Mouse (Mus musculus): Measurements from ENCODE around the gene Gm960. TPM values are rescaled to one million over a fixed set of nuclear protein-coding genes. Genes with fewer than 3 reads are reported as not detected.

Gm960 gene
- polyA plus RNA-seq, 1 experiment: not detected

DNA sequence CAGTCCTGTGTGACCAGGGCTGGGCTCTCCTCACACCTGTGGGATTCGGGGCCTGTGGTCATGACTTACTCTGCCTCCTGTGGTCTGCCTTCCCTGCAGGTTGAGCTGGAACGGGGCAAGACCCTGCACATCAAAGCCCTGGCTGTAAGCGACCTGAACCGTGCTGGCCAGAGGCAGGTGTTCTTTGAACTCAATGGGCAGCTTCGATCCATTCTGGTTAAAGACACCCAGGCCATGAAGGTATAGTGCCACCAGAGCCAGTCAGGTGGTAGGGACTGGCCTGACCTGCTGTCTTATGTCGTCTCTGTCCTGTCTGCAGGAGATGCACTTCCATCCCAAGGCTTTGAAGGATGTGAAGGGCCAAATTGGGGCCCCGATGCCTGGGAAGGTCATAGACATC lies 77.7 kb downstream of the Gm960 start:
- peaks cover 8% of the 10 kb centered on the region; the same call in 1 of the 2 replicates for H3K4me1 ChIP-seq (ENCODE audit: control insufficient read depth, insufficient read depth, insufficient read length)
- no peak overlapping the region for H3K27ac ChIP-seq (ENCODE audit: insufficient read depth, low read length)
- no peak overlapping the region for H3K4me3 ChIP-seq (ENCODE audit: extremely low read depth, insufficient read depth, insufficient read length)
- no peak for DNase-seq (ENCODE audit: low read depth in 1 of 2, low spot score in 2 of 2)
- no peaks in the 10 kb centered on the region for H3K27me3 ChIP-seq (ENCODE audit: control insufficient read depth, insufficient read depth, low read length)
- peaks cover 8% of the 10 kb centered on the region; the same call in 1 of the 2 replicates for H3K36me3 ChIP-seq (ENCODE audit: control insufficient read depth, insufficient read depth, low read length)
- 86% methylated on average over 7 of the region's 7 CpGs for WGBS
- TF ChIP-seq POLR2A (IDR thresholded peaks at IDR 0.05; ENCODE audit: low read depth, low read length) (no peak), CTCF (IDR thresholded peaks at IDR 0.05; ENCODE audit: extremely low read depth, insufficient read depth, insufficient read length, insufficient replicate concordance) (no peak)

DNA sequence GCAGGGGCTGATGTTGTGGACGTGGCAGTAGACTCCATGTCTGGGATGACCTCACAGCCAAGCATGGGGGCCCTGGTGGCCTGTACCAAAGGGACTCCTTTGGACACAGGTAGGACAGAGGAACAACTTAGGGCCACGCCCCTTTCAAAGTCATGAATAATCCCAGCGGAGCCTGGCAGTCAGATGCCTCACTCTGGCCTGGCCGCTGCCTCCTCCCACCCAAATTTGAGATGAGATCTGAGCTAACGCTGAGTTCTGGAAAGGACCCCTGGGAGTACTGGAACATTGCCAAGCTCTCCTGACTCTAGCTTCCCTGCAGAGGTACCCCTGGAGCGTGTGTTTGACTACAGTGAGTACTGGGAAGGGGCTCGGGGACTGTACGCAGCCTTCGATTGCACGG lies 79.0 kb downstream of the Gm960 start:
- no peak for TF ChIP-seq CTCF (IDR thresholded peaks at IDR 0.05; ENCODE audit: extremely low read depth, insufficient read depth, insufficient read length, insufficient replicate concordance)
- no peak for TF ChIP-seq POLR2A (IDR thresholded peaks at IDR 0.05; ENCODE audit: low read depth, low read length)
- 94% methylated on average over 10 of the region's 10 CpGs for WGBS
- Histone ChIP-seq H3K4me1 (ENCODE audit: control insufficient read depth, insufficient read depth, insufficient read length) (peaks cover 2% of the 10 kb centered on the region), H3K27ac (ENCODE audit: insufficient read depth, low read length) (no peak overlapping the region), H3K27me3 (ENCODE audit: control insufficient read depth, insufficient read depth, low read length) (no peaks in the 10 kb centered on the region), H3K4me3 (ENCODE audit: extremely low read depth, insufficient read depth, insufficient read length) (no peak overlapping the region), H3K36me3 (ENCODE audit: control insufficient read depth, insufficient read depth, low read length) (peaks cover 8% of the 10 kb centered on the region; the same call in 1 of the 2 replicates)
- no peak for DNase-seq (ENCODE audit: low read depth in 1 of 2, low spot score in 2 of 2)

DNA sequence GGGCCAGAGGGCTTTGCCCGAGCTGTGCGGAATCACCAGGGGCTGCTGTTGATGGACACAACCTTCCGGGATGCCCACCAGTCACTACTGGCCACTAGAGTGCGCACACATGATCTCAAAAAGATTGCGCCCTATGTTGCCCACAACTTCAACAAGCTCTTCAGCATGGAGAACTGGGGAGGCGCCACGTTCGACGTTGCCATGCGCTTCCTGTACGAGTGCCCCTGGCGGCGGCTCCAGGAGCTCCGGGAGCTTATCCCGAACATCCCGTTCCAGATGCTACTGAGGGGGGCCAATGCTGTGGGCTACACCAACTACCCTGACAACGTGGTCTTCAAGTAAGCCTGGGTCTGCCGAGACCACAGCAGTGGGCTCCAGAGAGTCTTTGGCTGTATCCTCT lies 80.3 kb downstream of the Gm960 start:
- Histone ChIP-seq H3K4me1 (ENCODE audit: control insufficient read depth, insufficient read depth, insufficient read length) (peaks cover 2% of the 10 kb centered on the region), H3K27me3 (ENCODE audit: control insufficient read depth, insufficient read depth, low read length) (no peaks in the 10 kb centered on the region), H3K36me3 (ENCODE audit: control insufficient read depth, insufficient read depth, low read length) (peaks cover 7% of the 10 kb centered on the region; the same call in 1 of the 2 replicates), H3K4me3 (ENCODE audit: extremely low read depth, insufficient read depth, insufficient read length) (no peak overlapping the region), H3K27ac (ENCODE audit: insufficient read depth, low read length) (no peak overlapping the region)
- no peak for TF ChIP-seq POLR2A (IDR thresholded peaks at IDR 0.05; ENCODE audit: low read depth, low read length)
- no peak for TF ChIP-seq CTCF (IDR thresholded peaks at IDR 0.05; ENCODE audit: extremely low read depth, insufficient read depth, insufficient read length, insufficient replicate concordance)
- DNase-seq (ENCODE audit: low read depth in 1 of 2, low spot score in 2 of 2): no peak
- 48% methylated on average over 18 of the region's 18 CpGs for WGBS

DNA sequence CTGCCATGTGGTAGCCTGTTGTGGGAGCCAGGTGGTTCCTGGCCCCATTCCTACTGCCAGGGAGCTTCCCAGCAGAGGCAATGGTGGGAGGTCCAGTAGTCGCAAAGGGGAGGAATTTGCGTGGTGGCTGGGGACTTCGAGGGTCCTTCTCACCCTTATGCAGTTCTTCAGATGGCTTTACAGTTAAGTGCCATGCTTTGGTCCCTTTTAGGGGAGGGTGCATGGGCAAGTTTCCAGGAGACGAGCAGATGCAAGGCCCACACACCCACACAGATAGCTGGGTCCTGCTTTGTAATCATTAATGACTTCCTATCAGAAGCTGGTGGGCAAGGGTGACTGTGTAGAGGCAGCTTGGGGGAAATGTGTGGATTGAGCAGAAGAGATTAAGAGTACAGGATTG lies 81.9 kb downstream of the Gm960 start:
- Histone ChIP-seq H3K4me3 (ENCODE audit: extremely low read depth, insufficient read depth, insufficient read length) (no peak overlapping the region), H3K4me1 (ENCODE audit: control insufficient read depth, insufficient read depth, insufficient read length) (peaks cover 2% of the 10 kb centered on the region), H3K27me3 (ENCODE audit: control insufficient read depth, insufficient read depth, low read length) (no peaks in the 10 kb centered on the region), H3K36me3 (ENCODE audit: control insufficient read depth, insufficient read depth, low read length) (no peaks in the 10 kb centered on the region), H3K27ac (ENCODE audit: insufficient read depth, low read length) (no peak overlapping the region)
- TF ChIP-seq CTCF (IDR thresholded peaks at IDR 0.05; ENCODE audit: extremely low read depth, insufficient read depth, insufficient read length, insufficient replicate concordance) (no peak), POLR2A (IDR thresholded peaks at IDR 0.05; ENCODE audit: low read depth, low read length) (no peak)
- WGBS: 68% methylated on average over 4 of the region's 4 CpGs
- no peak for DNase-seq (ENCODE audit: low read depth in 1 of 2, low spot score in 2 of 2)

DNA sequence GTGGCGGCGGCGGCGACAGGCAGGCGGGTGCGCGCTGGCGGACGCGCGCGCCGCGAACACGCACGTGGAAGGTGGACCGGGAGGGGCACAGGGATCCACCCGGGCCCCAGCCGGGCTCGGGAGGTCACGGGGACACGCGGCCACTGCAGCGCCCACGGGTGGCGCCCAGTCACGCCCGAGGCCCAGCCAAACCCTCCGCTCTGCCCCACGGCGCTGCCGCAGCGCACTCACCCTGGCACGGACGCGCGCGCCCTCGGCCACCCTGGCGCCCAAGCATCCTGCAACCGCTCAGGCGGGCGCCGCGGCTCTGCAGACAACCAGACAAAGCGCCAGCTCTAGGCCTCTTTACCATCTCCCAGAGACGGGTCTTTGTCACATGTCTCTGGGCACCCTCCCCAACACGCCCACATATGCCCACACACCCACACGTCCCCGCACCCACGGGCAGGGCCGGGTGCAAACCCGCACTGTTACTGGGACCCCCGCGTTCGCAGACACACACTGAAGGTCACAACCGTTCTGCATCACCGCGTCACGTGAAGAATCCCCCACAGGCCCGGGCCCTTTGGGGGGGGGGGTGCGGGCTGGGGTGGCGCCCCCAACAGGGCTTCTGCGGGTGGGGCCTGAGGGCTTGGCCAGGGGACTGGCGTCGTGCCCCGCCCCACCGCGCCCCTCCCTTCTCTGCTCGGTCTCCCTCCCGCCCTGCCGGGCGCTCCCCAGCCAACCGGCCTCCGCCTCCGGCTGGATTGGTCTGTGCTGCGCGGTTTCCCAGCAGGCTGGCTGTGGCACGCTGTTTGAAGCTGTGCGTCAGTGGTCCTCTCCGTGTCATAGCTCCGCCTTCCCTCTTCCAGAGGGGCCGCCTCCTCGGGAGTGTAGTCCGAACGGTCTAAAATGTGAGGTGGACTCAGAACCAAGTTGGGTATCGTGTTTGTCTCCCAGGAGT lies 83.0 kb downstream of the Gm960 start, which contains the start of gene Lrfn4:
Gene Lrfn4 (minus strand): TSS at position 517 of the 943 bp plus-strand sequence.
- Histone ChIP-seq H3K27me3 (ENCODE audit: control insufficient read depth, insufficient read depth, low read length) (no peaks in the 10 kb centered on the region), H3K36me3 (ENCODE audit: control insufficient read depth, insufficient read depth, low read length) (no peaks in the 10 kb centered on the region)

DNA sequence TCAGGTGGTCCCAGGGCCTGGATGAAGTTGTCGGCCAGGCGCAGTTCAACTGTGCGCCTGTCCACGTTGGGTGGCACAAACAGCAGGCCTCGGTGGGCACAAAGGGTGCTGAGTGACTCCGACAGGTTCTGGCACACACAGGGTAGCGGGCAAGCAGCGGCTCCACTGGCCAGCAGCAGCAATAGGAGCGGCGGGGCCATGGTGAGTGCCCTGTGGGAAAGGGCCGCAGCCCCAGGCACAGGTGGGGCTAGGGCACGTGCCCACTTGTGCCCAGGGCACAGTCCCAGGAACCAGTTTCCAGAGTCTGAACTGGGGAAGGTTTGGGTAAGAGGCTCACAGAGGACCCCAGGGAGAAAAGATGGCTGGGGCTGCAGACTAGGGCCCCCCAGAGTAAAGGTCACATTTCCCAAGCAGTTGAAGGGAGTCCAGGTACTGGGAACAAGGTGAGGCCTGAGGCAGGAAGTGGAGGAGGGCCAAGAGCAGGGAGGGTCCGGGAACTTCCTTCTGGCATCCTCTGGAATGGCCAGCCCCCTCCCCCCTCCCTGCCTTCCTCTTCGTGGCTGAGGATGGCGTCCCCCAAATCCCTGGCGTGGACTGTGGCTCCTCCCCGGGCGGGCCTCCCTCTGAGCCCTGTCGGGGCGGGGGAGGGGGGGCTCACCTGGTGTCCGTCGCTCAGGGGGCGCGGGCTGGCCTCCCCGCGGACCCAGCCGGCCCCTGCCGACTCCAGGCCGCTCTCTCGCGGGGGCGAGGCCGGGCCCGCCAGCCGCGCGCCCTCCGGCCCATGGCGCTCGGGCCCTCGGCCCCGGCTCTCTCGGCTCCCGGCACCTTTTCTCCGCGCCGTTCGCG lies 83.9 kb downstream of the Gm960 start:
- H3K4me3 ChIP-seq (ENCODE audit: extremely low read depth, insufficient read depth, insufficient read length): peak overlapping the region; percentile 55; the same call in 1 of the 2 replicates
- DNase-seq (ENCODE audit: low read depth in 1 of 2, low spot score in 2 of 2): no peak
- TF ChIP-seq POLR2A (IDR thresholded peaks at IDR 0.05; ENCODE audit: low read depth, low read length) (no peak), CTCF (IDR thresholded peaks at IDR 0.05; ENCODE audit: extremely low read depth, insufficient read depth, insufficient read length, insufficient replicate concordance) (no peak)
- 26% methylated on average over 46 of the region's 49 CpGs for WGBS
- no peak overlapping the region for H3K27ac ChIP-seq (ENCODE audit: insufficient read depth, low read length)
- no peaks in the 10 kb centered on the region for H3K27me3 ChIP-seq (ENCODE audit: control insufficient read depth, insufficient read depth, low read length)
- peaks cover 2% of the 10 kb centered on the region for H3K4me1 ChIP-seq (ENCODE audit: control insufficient read depth, insufficient read depth, insufficient read length)
- no peaks in the 10 kb centered on the region for H3K36me3 ChIP-seq (ENCODE audit: control insufficient read depth, insufficient read depth, low read length)

More for the DNA sequence above, 83.0 kb downstream of the Gm960 start, which contains the start of gene Lrfn4:
- TF ChIP-seq CTCF (IDR thresholded peaks at IDR 0.05; ENCODE audit: extremely low read depth, insufficient read depth, insufficient read length, insufficient replicate concordance): no peak
- TF ChIP-seq POLR2A (IDR thresholded peaks at IDR 0.05; ENCODE audit: low read depth, low read length): no peak
- WGBS: under 1% methylated on average over 72 of the region's 87 CpGs
- no peak within 1 kb of the TSS for H3K27ac ChIP-seq (ENCODE audit: insufficient read depth, low read length)
- DNase-seq (ENCODE audit: low read depth in 1 of 2, low spot score in 2 of 2): no peak
- H3K4me1 ChIP-seq (ENCODE audit: control insufficient read depth, insufficient read depth, insufficient read length): peaks cover 2% of the 10 kb centered on the region
- H3K4me3 ChIP-seq (ENCODE audit: extremely low read depth, insufficient read depth, insufficient read length): peak within 1 kb of the TSS; percentile 55

Data from spleen, adult 2 months (tissue).